Mouse (Mus musculus): ENCODE data around the gene Trim65. TPM values are rescaled to one million over a fixed set of nuclear protein-coding genes. Genes with fewer than 3 reads are reported as not detected.

The Trim65 gene
- total RNA-seq, 1 experiment from 2014 or later, result 12.5 TPM

GRCm38 (mm10) chr11:116110540-116110939 lies 20.4 kb downstream of the Trim65 start:
- peak; percentile 40 for ATAC-seq (replicated peaks; ENCODE audit: low read depth, poor library complexity, severe bottlenecking)

GRCm38 (mm10) chr11:116110131-116110530 lies 20.8 kb downstream of the Trim65 start:
- no peak for ATAC-seq (replicated peaks; ENCODE audit: low read depth, poor library complexity, severe bottlenecking)

- peak; percentile 37; the same call in 1 of the 2 replicates for ATAC-seq (replicated peaks; ENCODE audit: low read depth, poor library complexity, severe bottlenecking)
These were observed 21.4 kb downstream of the Trim65 start for GRCm38 (mm10) chr11:116109441-116110081.

- no peak for ATAC-seq (replicated peaks; ENCODE audit: low read depth, poor library complexity, severe bottlenecking)
These were observed 22.3 kb downstream of the Trim65 start for GRCm38 (mm10) chr11:116108464-116109137.

GRCm38 (mm10) chr11:116107777-116108285 lies 23.1 kb downstream of the Trim65 start:
- no peak for ATAC-seq (replicated peaks; ENCODE audit: low read depth, poor library complexity, severe bottlenecking)

GRCm38 (mm10) chr11:116106963-116107776 lies 23.8 kb downstream of the Trim65 start:
- no peak for ATAC-seq (replicated peaks; ENCODE audit: low read depth, poor library complexity, severe bottlenecking)

- no peak for ATAC-seq (replicated peaks; ENCODE audit: low read depth, poor library complexity, severe bottlenecking)
These were observed 24.6 kb downstream of the Trim65 start for GRCm38 (mm10) chr11:116106154-116106962.

- no peak for ATAC-seq (replicated peaks; ENCODE audit: low read depth, poor library complexity, severe bottlenecking)
These were observed 25.9 kb downstream of the Trim65 start for GRCm38 (mm10) chr11:116105065-116105464.

- peak; percentile 24; the same call in 1 of the 2 replicates for ATAC-seq (replicated peaks; ENCODE audit: low read depth, poor library complexity, severe bottlenecking)
These were observed 26.8 kb downstream of the Trim65 start for GRCm38 (mm10) chr11:116104006-116104646.

- no peak for ATAC-seq (replicated peaks; ENCODE audit: low read depth, poor library complexity, severe bottlenecking)
These were observed 27.4 kb downstream of the Trim65 start for GRCm38 (mm10) chr11:116103572-116103971.

GRCm38 (mm10) chr11:116102472-116102871 lies 28.5 kb downstream of the Trim65 start:
- no peak for ATAC-seq (replicated peaks; ENCODE audit: low read depth, poor library complexity, severe bottlenecking)

GRCm38 (mm10) chr11:116101931-116102381 lies 29.0 kb downstream of the Trim65 start:
- ATAC-seq (replicated peaks; ENCODE audit: low read depth, poor library complexity, severe bottlenecking), result no peak

- no peak for ATAC-seq (replicated peaks; ENCODE audit: low read depth, poor library complexity, severe bottlenecking)
These were observed 30.1 kb downstream of the Trim65 start for GRCm38 (mm10) chr11:116100839-116101238.

- no peak for ATAC-seq (replicated peaks; ENCODE audit: low read depth, poor library complexity, severe bottlenecking)
These were observed 30.5 kb downstream of the Trim65 start for GRCm38 (mm10) chr11:116100385-116100784.

GRCm38 (mm10) chr11:116099462-116099861 lies 31.5 kb downstream of the Trim65 start:
- ATAC-seq (replicated peaks; ENCODE audit: low read depth, poor library complexity, severe bottlenecking), result no peak

GRCm38 (mm10) chr11:116098711-116099460 lies 32.0 kb downstream of the Trim65 start:
- no peak for ATAC-seq (replicated peaks; ENCODE audit: low read depth, poor library complexity, severe bottlenecking)

GRCm38 (mm10) chr11:116096213-116097108 lies 34.5 kb downstream of the Trim65 start:
- ATAC-seq (replicated peaks; ENCODE audit: low read depth, poor library complexity, severe bottlenecking), result no peak

GRCm38 (mm10) chr11:116095573-116095972 lies 35.4 kb downstream of the Trim65 start:
- ATAC-seq (replicated peaks; ENCODE audit: low read depth, poor library complexity, severe bottlenecking), result no peak

Measured in common myeloid progenitor, adult 5-6 weeks (primary cell).